Mouse (Mus musculus) CD4-positive, CD25-positive, alpha-beta regulatory T cell (primary cell): ENCODE measurements around the gene Olfr1361. TPM values are rescaled to one million over a fixed set of nuclear protein-coding genes. Genes with fewer than 3 reads are reported as not detected.

Experiments
- polyA plus RNA-seq: library from polyadenylated mRNA; unstranded; fragments of 100-300 nt; shearing (Covaris generic); gene quantifications from one replicate; pipeline ENCODE4 v1.2.1, GENCODE M21; 2017

Gene Olfr1361
- not detected for polyA plus RNA-seq

DNA sequence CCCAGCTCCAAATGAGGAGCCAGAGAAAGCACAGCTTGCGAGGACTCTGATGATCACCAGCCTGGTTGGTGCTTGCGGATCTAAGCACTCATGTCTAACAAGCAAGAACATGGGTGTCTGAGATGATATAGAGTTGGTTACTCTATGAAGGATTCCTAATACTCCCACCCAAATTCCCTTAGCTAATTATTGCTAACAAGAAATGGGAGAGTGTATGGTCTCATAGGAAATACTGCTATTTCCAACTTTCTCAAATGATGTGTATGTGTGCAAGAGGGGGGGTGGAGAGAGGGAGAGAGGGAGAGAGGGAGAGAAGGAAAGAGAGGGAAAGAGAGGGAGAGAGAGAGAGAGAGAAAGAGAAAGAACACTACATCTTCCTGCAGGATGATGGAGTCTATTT, at the start of gene Olfr1361:
Olfr1361 (minus strand) TSS at position 101 of the 400 bp plus-strand sequence.

DNA sequence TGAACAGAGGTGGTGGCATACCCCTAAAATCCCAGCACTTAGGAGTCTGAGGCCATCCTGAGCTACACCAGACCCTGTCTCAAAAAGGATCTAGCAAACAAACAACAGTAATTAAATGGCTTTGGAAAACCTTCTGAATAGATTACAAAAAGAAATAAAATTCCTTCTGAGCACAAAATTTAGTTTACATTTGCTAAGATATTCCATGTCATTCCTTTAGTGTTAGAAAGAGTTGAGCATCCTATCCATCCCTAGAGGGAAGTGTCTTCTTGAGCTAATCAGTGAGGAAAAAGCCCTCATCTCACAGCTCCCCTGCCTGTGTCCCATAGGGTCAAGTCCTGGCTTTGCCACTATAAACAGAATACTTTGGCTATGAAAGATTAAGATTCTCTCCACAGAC, 34.6 kb upstream of the Olfr1361 start, which contains the start of gene Olfr1359:
Olfr1359 (plus strand) TSS at position 301 of the 400 bp plus-strand sequence.

DNA sequence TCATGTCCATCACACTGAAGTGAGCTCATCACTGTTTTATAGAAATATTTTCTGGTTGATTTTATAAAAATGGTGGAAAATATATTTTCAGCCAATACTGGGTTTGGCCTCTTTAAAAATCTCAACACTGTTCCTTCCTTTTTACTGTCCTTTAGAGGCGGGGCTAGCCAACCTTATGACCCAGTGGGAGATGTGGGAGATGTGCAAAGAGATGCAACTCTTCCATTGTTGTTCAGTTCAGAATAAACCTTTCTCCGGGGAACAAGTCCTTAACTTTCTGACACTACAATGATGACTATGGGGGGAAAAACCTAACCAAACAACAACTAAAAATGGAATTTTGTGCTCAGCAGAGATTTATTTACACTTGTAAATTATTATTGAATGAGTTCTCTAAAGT, 14.1 kb upstream of the Olfr1361 start, which contains the start of gene Olfr1360:
Olfr1360 (minus strand) TSS at position 101 of the 400 bp plus-strand sequence.

DNA sequence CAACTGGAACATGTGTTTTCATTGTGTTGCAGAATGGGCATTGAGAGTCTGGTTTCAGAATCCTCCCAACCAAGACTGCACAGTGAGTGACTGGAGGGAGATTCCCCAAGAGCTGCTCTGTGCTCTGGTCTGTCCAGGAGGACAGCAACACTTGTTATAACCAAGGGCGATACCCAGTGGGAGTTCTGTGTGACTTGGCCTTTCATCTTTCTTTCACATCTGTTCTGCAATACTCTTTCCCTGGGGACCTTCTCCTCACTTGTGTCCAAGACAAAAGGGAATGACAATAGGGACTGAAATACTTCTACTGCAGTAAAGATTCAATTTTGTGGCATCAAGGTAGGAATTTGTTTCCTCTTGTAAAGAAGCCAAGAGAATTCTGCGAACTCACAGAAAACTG, 20.8 kb downstream of the Olfr1361 start, which contains the start of gene Olfr11:
Olfr11 (minus strand) TSS at position 101 of the 400 bp plus-strand sequence.

DNA sequence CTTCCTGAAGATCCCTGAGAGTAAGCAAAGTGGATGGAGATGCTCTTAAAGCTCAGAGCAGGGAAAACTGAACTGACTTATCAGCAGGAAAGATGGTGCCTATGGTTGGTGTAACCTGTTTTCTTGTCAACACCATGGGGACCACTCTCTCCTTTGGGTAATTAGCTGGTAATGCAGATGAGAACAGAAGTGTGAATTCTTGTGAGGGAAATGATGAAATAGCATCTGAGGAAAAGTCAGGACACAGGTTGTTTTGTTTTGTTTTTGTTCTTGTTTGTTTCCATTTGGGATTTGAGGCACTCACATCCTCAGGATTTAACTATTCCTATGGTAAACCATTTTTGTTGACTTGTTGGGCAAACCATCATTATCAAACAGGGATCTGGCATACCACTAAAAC, 49.3 kb downstream of the Olfr1361 start, which contains the start of gene Olfr1362:
Olfr1362 (minus strand) TSS at position 101 of the 400 bp plus-strand sequence.

Other genes starting within 250 kb of the Olfr1361 start
- 0.51 TPM for gene Pgbd1, start 222.3 kb downstream of the Olfr1361 start, polyA plus RNA-seq
- 7.3 TPM for gene Zscan26, start 209.7 kb downstream of the Olfr1361 start, polyA plus RNA-seq
- gene Nkapl, start 194.9 kb downstream of the Olfr1361 start, polyA plus RNA-seq, result not detected
- 0.13 TPM for gene Zkscan4, start 184.5 kb downstream of the Olfr1361 start, polyA plus RNA-seq
- gene Gm10065, start 183.9 kb downstream of the Olfr1361 start, polyA plus RNA-seq, result not detected
- not detected for gene AK157302, start 168.2 kb downstream of the Olfr1361 start, polyA plus RNA-seq
- 8.7 TPM for gene Gm11273, start 162.0 kb downstream of the Olfr1361 start, polyA plus RNA-seq
- gene Zkscan8, start 132.3 kb downstream of the Olfr1361 start, polyA plus RNA-seq, result 7.3 TPM
- not detected for gene Olfr1366, start 120.6 kb downstream of the Olfr1361 start, polyA plus RNA-seq
- not detected for gene Olfr1535, start 103.5 kb downstream of the Olfr1361 start, polyA plus RNA-seq
- not detected for gene Olfr1364, start 81.6 kb downstream of the Olfr1361 start, polyA plus RNA-seq
- not detected for gene Olfr1362, start 49.4 kb downstream of the Olfr1361 start, polyA plus RNA-seq
- gene Olfr11, start 20.9 kb downstream of the Olfr1361 start, polyA plus RNA-seq, result not detected
- gene Olfr1360, start 14.0 kb upstream of the Olfr1361 start, polyA plus RNA-seq, result not detected
- not detected for gene Olfr1359, start 34.7 kb upstream of the Olfr1361 start, polyA plus RNA-seq
- gene Hist1h2bl, start 52.8 kb upstream of the Olfr1361 start, polyA plus RNA-seq, result 2.4 TPM
- gene Hist1h2ai, start 53.0 kb upstream of the Olfr1361 start, polyA plus RNA-seq, result 14.3 TPM
- gene Hist1h3h, start 54.3 kb upstream of the Olfr1361 start, polyA plus RNA-seq, result not detected
- gene Hist1h2bm, start 58.7 kb upstream of the Olfr1361 start, polyA plus RNA-seq, result 0.87 TPM
- gene Hist1h4j, start 71.7 kb upstream of the Olfr1361 start, polyA plus RNA-seq, result 0.80 TPM
- 8.1 TPM for gene Hist1h4k, start 87.1 kb upstream of the Olfr1361 start, polyA plus RNA-seq
- gene Hist1h2ak, start 90.4 kb upstream of the Olfr1361 start, polyA plus RNA-seq, result 1.6 TPM
- gene Hist1h2bn, start 90.7 kb upstream of the Olfr1361 start, polyA plus RNA-seq, result not detected
- gene Hist1h1b, start 117.2 kb upstream of the Olfr1361 start, polyA plus RNA-seq, result 1.8 TPM
- gene Hist1h3i, start 120.0 kb upstream of the Olfr1361 start, polyA plus RNA-seq, result 1.1 TPM
- 0.99 TPM for gene Hist1h2an, start 123.8 kb upstream of the Olfr1361 start, polyA plus RNA-seq
- gene Hist1h2bp, start 124.1 kb upstream of the Olfr1361 start, polyA plus RNA-seq, result not detected
- gene Hist1h2bq, start 146.8 kb upstream of the Olfr1361 start, polyA plus RNA-seq, result 5.0 TPM
- not detected for gene Hist1h2ao, start 147.1 kb upstream of the Olfr1361 start, polyA plus RNA-seq
- 36.0 TPM for gene Hist1h4m, start 148.4 kb upstream of the Olfr1361 start, polyA plus RNA-seq
- gene Hist1h4n, start 168.8 kb upstream of the Olfr1361 start, polyA plus RNA-seq, result 18.1 TPM
- 144 TPM for gene Hist1h2ap, start 170.1 kb upstream of the Olfr1361 start, polyA plus RNA-seq
- gene Hist1h2br, start 170.4 kb upstream of the Olfr1361 start, polyA plus RNA-seq, result 5.0 TPM